Mouse (Mus musculus) intestine, postnatal 0 days (tissue): ENCODE results near the gene Tesk2. TPM values are rescaled to one million over a fixed set of nuclear protein-coding genes. Genes with fewer than 3 reads are reported as not detected.

Experiments used
- ATAC-seq: fragments of 200-750 bp; cut with Nextera tagmentation; 2 replicates; pipeline ENCODE4 v1.8.0; 2017; ENCODE audit warnings: mild to moderate bottlenecking, moderate TSS enrichment, moderate library complexity
- H3K27ac ChIP-seq: fragments of 300-500 bp; sonication (generic); 2 replicates; pipeline ENCODE4 v1.5.1; 2014; ENCODE audit warnings: mild to moderate bottlenecking, low read depth, low read length, moderate library complexity
- H3K27me3 ChIP-seq: fragments of 300-500 bp; sonication (generic); replicated peaks from 2 replicates; pipeline ENCODE4 v1.6.1; 2014; ENCODE audit warnings: low read length, mixed read lengths; ENCODE audit not compliant: control insufficient read depth, insufficient read depth
- H3K36me3 ChIP-seq: fragments of 300-500 bp; sonication (generic); 2 replicates; pipeline ENCODE4 v1.6.1; 2014; ENCODE audit warnings: mild to moderate bottlenecking, moderate library complexity; ENCODE audit not compliant: control insufficient read depth, insufficient read depth
- H3K4me1 ChIP-seq: fragments of 300-500 bp; sonication (generic); replicated peaks from 2 replicates; pipeline ENCODE4 v1.6.1; 2014; ENCODE audit warnings: antibody characterized with exemption, low read length, mixed read lengths; ENCODE audit not compliant: control insufficient read depth, insufficient read depth
- H3K4me2 ChIP-seq: fragments of 300-500 bp; sonication (generic); replicated peaks from 2 replicates; pipeline ENCODE4 v1.6.1; 2014; ENCODE audit warnings: low read depth, mild to moderate bottlenecking, moderate library complexity
- H3K4me3 ChIP-seq: fragments of 300-500 bp; sonication (generic); 2 replicates; pipeline ENCODE4 v1.5.1; 2014; ENCODE audit warnings: low read depth, low read length
- H3K9ac ChIP-seq: fragments of 300-500 bp; sonication (generic); 2 replicates; pipeline ENCODE4 v1.6.1; 2014; ENCODE audit warnings: mild to moderate bottlenecking, low read depth, low read length
- H3K9me3 ChIP-seq: fragments of 300-500 bp; sonication (generic); 2 replicates; pipeline ENCODE4 v1.6.1; 2016; ENCODE audit warnings: mixed run types; ENCODE audit not compliant: control insufficient read depth
- CTCF ChIP-seq: sonication (generic); IDR thresholded peaks from 2 replicates; pipeline ENCODE4 v1.5.1; 2016; ENCODE audit warnings: low read depth, mild to moderate bottlenecking, control low read depth, antibody characterized with exemption, moderate library complexity
- WGBS: fragments of 180-500 bp; shearing (Covaris S2); extraction: QIAGEN DNeasy Blood & Tissue Kit; methylation state at CpG from one replicate; pipeline ENCODE4 v1.1.7; 2014; 5-methylcytosine and 5-hydroxymethylcytosine counted together
- polyA plus RNA-seq: library from polyadenylated mRNA; unstranded; fragments of >200 nt; fragmentation: Nextera tagmentation; extraction: Ambion mirVana; gene quantifications from 2 replicates; pipeline ENCODE4 v1.2.1, GENCODE M21; 2015

The Tesk2 gene
- polyA plus RNA-seq, 1 experiment from 2014 or later = 6.6 TPM

GRCm38 (mm10) chr4:116811012-116811411 is 90.3 kb downstream of the Tesk2 start:
- Histone ChIP-seq H3K4me3 (no peak overlapping the region), H3K4me1 (0 out of 2 replicates have a peak, but pooled peaks cover 6% of the 10 kb centered on the region), H3K36me3 (no peaks in the 10 kb centered on the region), H3K4me2 (no peak overlapping the region), H3K9me3 (no peaks in the 10 kb centered on the region), H3K9ac (no peak overlapping the region), H3K27me3 (no peaks in the 10 kb centered on the region), H3K27ac (no peak overlapping the region; the same call in 1 of the 2 replicates)
- WGBS = 45% methylated on average over 3 of the region's 3 CpGs
- no peak for ATAC-seq
- TF ChIP-seq CTCF = no peak

- H3K4me1 ChIP-seq = no peaks in the 10 kb centered on the region
- no peak overlapping the region for H3K9ac ChIP-seq
- no peaks in the 10 kb centered on the region for H3K9me3 ChIP-seq
- no peak for ATAC-seq
- H3K4me3 ChIP-seq = no peak overlapping the region
- no peak overlapping the region for H3K27ac ChIP-seq
- 0 out of 2 replicates have a peak, but pooled peaks cover under 1% of the 10 kb centered on the region for H3K27me3 ChIP-seq
- TF ChIP-seq CTCF = no peak
- H3K36me3 ChIP-seq = no peaks in the 10 kb centered on the region; the same call in 1 of the 2 replicates
- H3K4me2 ChIP-seq = no peak overlapping the region
- 83% methylated on average over 5 of the region's 5 CpGs for WGBS
Observed at GRCm38 (mm10) chr4:116815276-116815675, 94.5 kb downstream of the Tesk2 start.

GRCm38 (mm10) chr4:116817486-116817885 is 96.7 kb downstream of the Tesk2 start:
- Histone ChIP-seq H3K27ac (no peak overlapping the region), H3K9ac (no peak overlapping the region), H3K4me3 (no peak overlapping the region), H3K27me3 (0 out of 2 replicates have a peak, but pooled peaks cover 6% of the 10 kb centered on the region), H3K4me1 (no peaks in the 10 kb centered on the region; the same call in 1 of the 2 replicates), H3K9me3 (no peaks in the 10 kb centered on the region), H3K36me3 (no peaks in the 10 kb centered on the region; the same call in 1 of the 2 replicates), H3K4me2 (no peak overlapping the region)
- TF ChIP-seq CTCF = no peak
- no peak for ATAC-seq
- 92% methylated on average over 6 of the region's 6 CpGs for WGBS

DNA sequence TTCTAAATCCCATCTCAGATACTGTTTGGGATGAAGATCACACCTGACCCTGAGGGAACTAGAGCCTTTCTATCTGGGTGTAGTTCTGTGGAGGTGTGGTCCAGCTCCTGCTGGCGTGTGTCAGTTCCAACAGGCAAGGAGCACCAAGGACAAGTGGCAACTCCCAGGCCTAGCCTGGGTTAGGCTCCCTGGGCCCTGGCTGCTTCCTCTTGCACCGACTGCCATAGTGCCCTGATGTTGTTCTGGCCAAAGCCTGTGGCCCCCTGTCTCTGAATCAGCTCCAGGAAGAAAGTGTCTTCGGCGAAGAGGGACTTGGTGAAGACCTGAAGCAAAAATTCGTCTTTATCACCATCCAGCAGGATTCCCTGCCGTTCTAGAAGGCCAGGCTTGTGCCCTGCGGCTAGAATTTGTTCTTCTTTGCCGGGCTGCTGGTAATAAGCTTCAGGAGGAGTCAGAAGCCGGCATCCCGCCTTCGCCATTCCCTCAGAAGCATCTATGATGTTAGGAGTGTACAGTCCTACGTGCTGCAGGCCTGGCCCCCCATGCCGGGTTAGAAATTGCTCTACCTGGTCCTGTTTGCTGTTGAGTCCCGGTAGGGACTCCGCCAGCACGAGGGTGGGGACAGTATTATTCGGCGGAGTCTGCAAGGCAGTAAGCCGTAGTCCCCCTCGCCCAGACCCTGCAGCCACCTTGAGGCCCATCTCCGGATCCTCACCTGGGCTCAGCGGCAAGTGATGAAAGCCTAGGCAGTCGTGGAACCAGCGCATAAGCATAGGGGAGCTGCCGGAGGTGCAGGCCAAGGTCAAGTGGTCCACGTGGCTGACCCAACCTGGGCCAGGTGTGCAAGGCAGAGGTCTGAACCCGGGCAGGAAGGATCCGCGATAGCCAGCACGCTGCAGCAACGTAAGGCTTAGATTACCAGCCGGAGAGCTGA is 99.5 kb downstream of the Tesk2 start:
- Histone ChIP-seq H3K27ac (no peak overlapping the region), H3K9ac (peak overlapping the region; percentile 40; the same call in 1 of the 2 replicates), H3K4me1 (no peaks in the 10 kb centered on the region; the same call in 1 of the 2 replicates), H3K9me3 (no peaks in the 10 kb centered on the region), H3K36me3 (no peaks in the 10 kb centered on the region; the same call in 1 of the 2 replicates), H3K4me2 (peak overlapping the region; percentile 93), H3K27me3 (0 out of 2 replicates have a peak, but pooled peaks cover 6% of the 10 kb centered on the region), H3K4me3 (peak overlapping the region; percentile 49)
- no peak for TF ChIP-seq CTCF
- 34% methylated on average over 32 of the region's 32 CpGs for WGBS
- ATAC-seq = no peak

GRCm38 (mm10) chr4:116820902-116821693 is 100.3 kb downstream of the Tesk2 start:
- under 1% methylated on average over 51 of the region's 51 CpGs for WGBS
- peak overlapping the region; percentile 49 for H3K4me3 ChIP-seq
- no peaks in the 10 kb centered on the region for H3K9me3 ChIP-seq
- H3K27ac ChIP-seq = no peak overlapping the region
- peak overlapping the region; percentile 93 for H3K4me2 ChIP-seq
- no peaks in the 10 kb centered on the region; the same call in 1 of the 2 replicates for H3K4me1 ChIP-seq
- 0 out of 2 replicates have a peak, but pooled peaks cover 6% of the 10 kb centered on the region for H3K27me3 ChIP-seq
- ATAC-seq = peak; percentile 86
- peak; percentile 62 for TF ChIP-seq CTCF
- no peaks in the 10 kb centered on the region; the same call in 1 of the 2 replicates for H3K36me3 ChIP-seq
- H3K9ac ChIP-seq = peak overlapping the region; percentile 35; the same call in 1 of the 2 replicates
